Comparison of ENCODE assay signal across 7 mouse cellular contexts in genomic region chr2:27888603-27889545, GRCm38 (mm10). TPM values are rescaled to one million over a fixed set of nuclear protein-coding genes. Genes with fewer than 3 reads are reported as not detected.
DNase-seq lines count a peak whose midpoint lies in the region; ATAC-seq and TF ChIP-seq lines count a peak whose summit lies in the region.

No protein-coding gene starts in this region.

- no peaks in the 10 kb centered on the region for H3K27me3 ChIP-seq in limb, embryonic 14.5 days (ENCODE audit: control insufficient read depth, insufficient read depth, low read length)
- H3K27me3 ChIP-seq in neural tube, embryonic 13.5 days = peaks cover 33% of the 10 kb centered on the region

- peak; percentile 31; the same call in 1 of the 2 replicates for ATAC-seq in limb, embryonic 14.5 days (ENCODE audit: low FRiP score, low read depth)
- no peak for ATAC-seq in neural tube, embryonic 13.5 days (ENCODE audit: low read depth)

- intact Hi-C loops in heart, postnatal 36 days (cut with DNase I) = loop anchor here (5.0 kb wide), 1 partner anchor 337 kb away; no protein-coding TSS in a partner anchor

- peak; percentile 39 to 61 for DNase-seq in heart, postnatal 36 days
- DNase-seq in limb, embryonic 14.5 days (ENCODE audit: low spot score) = peak; percentile 78
- DNase-seq in cerebellum, adult 18-20 months = no peak
- DNase-seq in cerebellum, postnatal 4 days (ENCODE audit: low spot score in 2 of 2) = no peak

- peak overlapping the region; percentile 96 for H3K9ac ChIP-seq in limb, embryonic 14.5 days (ENCODE audit: low read depth, low read length, severe bottlenecking)
- peak overlapping the region; percentile 66; the same call in 1 of the 2 replicates for H3K9ac ChIP-seq in neural tube, embryonic 13.5 days

- H3K27ac ChIP-seq in bone marrow, adult 2 months (ENCODE audit: control insufficient read depth, insufficient read depth, low read depth, low read length, poor library complexity) = peak overlapping the region; percentile 12; the same call in 1 of the 2 replicates
- H3K27ac ChIP-seq in embryonic fibroblast, embryonic 13.5 days (ENCODE audit: insufficient read depth, low read length) = peak overlapping the region; percentile 93
- H3K27ac ChIP-seq in limb, embryonic 14.5 days (replicated peaks; ENCODE audit: low read depth, low read length) = peak overlapping the region; percentile 96
- no peak overlapping the region for H3K27ac ChIP-seq in neural tube, embryonic 13.5 days (replicated peaks)

- no peak for TF ChIP-seq POLR2A in bone marrow, adult 2 months (IDR thresholded peaks at IDR 0.05; ENCODE audit: borderline replicate concordance, control insufficient read depth, low read depth, low read length)
- peak; percentile 80 for TF ChIP-seq POLR2A in embryonic fibroblast, embryonic 13.5 days (IDR thresholded peaks at IDR 0.05; ENCODE audit: low read depth, low read length)
- TF ChIP-seq POLR2A in limb, embryonic 14.5 days (IDR thresholded peaks at IDR 0.05; ENCODE audit: borderline replicate concordance, extremely low read depth, insufficient read depth, insufficient read length) = no peak

- TF ChIP-seq CTCF in bone marrow, adult 2 months (IDR thresholded peaks at IDR 0.05; ENCODE audit: control insufficient read depth, insufficient read depth, low read length) = no peak
- no peak for TF ChIP-seq CTCF in embryonic fibroblast, embryonic 13.5 days (IDR thresholded peaks at IDR 0.05; ENCODE audit: borderline replicate concordance, insufficient read depth, low read length)

- H3K36me3 ChIP-seq in limb, embryonic 14.5 days (ENCODE audit: control insufficient read depth, insufficient read depth, low read length) = peaks cover 16% of the 10 kb centered on the region
- no peaks in the 10 kb centered on the region for H3K36me3 ChIP-seq in neural tube, embryonic 13.5 days

- H3K4me3 ChIP-seq in bone marrow, adult 2 months (replicated peaks; ENCODE audit: control insufficient read depth, low read depth, low read length) = no peak overlapping the region
- peak overlapping the region; percentile 85 for H3K4me3 ChIP-seq in embryonic fibroblast, embryonic 13.5 days (ENCODE audit: insufficient read depth, low read length)
- peak overlapping the region; percentile 77 for H3K4me3 ChIP-seq in limb, embryonic 14.5 days (replicated peaks; ENCODE audit: low read length)
- H3K4me3 ChIP-seq in neural tube, embryonic 13.5 days = peak overlapping the region; percentile 48

- WGBS in bone marrow, adult 2 months = 15% methylated on average over 10 of the region's 10 CpGs
- 16% methylated on average over 10 of the region's 10 CpGs for WGBS in limb, embryonic 14.5 days
- WGBS in neural tube, embryonic 13.5 days = 32% methylated on average over 10 of the region's 10 CpGs

- peaks cover 2% of the 10 kb centered on the region; the same call in 1 of the 2 replicates for H3K4me1 ChIP-seq in bone marrow, adult 2 months (ENCODE audit: control insufficient read depth, insufficient read depth, low read length)
- H3K4me1 ChIP-seq in embryonic fibroblast, embryonic 13.5 days (ENCODE audit: control insufficient read depth, insufficient read depth, low read length) = peaks cover 22% of the 10 kb centered on the region
- H3K4me1 ChIP-seq in limb, embryonic 14.5 days (ENCODE audit: control insufficient read depth, insufficient read depth, low read length) = peaks cover 38% of the 10 kb centered on the region
- H3K4me1 ChIP-seq in neural tube, embryonic 13.5 days (replicated peaks) = peaks cover 43% of the 10 kb centered on the region

- H3K9me3 ChIP-seq in limb, embryonic 14.5 days (ENCODE audit: control insufficient read depth, low read length) = no peaks in the 10 kb centered on the region
- H3K9me3 ChIP-seq in neural tube, embryonic 13.5 days = no peaks in the 10 kb centered on the region

- H3K4me2 ChIP-seq in limb, embryonic 14.5 days (replicated peaks; ENCODE audit: low read depth, low read length, severe bottlenecking) = peak overlapping the region; percentile 86
- peak overlapping the region; percentile 75 for H3K4me2 ChIP-seq in neural tube, embryonic 13.5 days

RNA-seq across cellular contexts. Expression of gene Col5a1, which starts 2.6 kb away (rescaled TPM):
- 7.3 and 8.6 TPM in 2 replicates for polyA plus RNA-seq in bone marrow, adult 2 months (2011; ENCODE audit: insufficient read depth, insufficient read length, low replicate concordance, missing spikeins)
- 997 and 1,013 TPM in 2 replicates for polyA plus RNA-seq in embryonic fibroblast, embryonic 13.5 days (2011; ENCODE audit: insufficient read length, low read depth, missing spikeins)
- 10 to 100 TPM; 35.8 to 42.4 TPM for total RNA-seq in heart, postnatal 36 days (2021)
- polyA plus RNA-seq in limb, embryonic 14.5 days (2012; rRNA removed) = 298 and 304 TPM in 2 replicates
- 256 and 260 TPM in 2 replicates for polyA plus RNA-seq in limb, embryonic 14.5 days (2014; fragmentation: Nextera tagmentation; extraction: Ambion mirVana)
- polyA plus RNA-seq in neural tube, embryonic 13.5 days (2015; fragmentation: Nextera tagmentation; extraction: Ambion mirVana) = 25.8 and 27.4 TPM in 2 replicates

Comparison
In these comparisons a context has a peak if more than half of its experiments do, and no peak if none do; other contexts are left out.
1. DNase-seq: peak in heart, postnatal 36 days (2 of 2) and limb, embryonic 14.5 days (single experiment); none in cerebellum, adult 18-20 months (0 of 2) and cerebellum, postnatal 4 days (0 of 2).